Comparison of ENCODE assay signal across 8 mouse cellular contexts in genomic region chr13:78195601-78196115, GRCm38 (mm10). TPM values are rescaled to one million over a fixed set of nuclear protein-coding genes. Genes with fewer than 3 reads are reported as not detected.
DNase-seq lines count a peak whose midpoint lies in the region; ATAC-seq lines count a peak whose summit lies in the region.

No protein-coding gene starts in this region.

- intact Hi-C loops in left cerebral cortex, postnatal 36 days (cut with DNase I) = loop anchor here (2.0 kb wide), 1 partner anchor 15 kb away; no protein-coding TSS in a partner anchor

- H3K36me3 ChIP-seq in embryonic facial prominence, embryonic 10.5 days (replicated peaks) = peaks cover 56% of the 10 kb centered on the region
- peaks cover 12% of the 10 kb centered on the region for H3K36me3 ChIP-seq in hindbrain, embryonic 13.5 days
- peaks cover 5% of the 10 kb centered on the region; the same call in 1 of the 2 replicates for H3K36me3 ChIP-seq in neural tube, embryonic 11.5 days (ENCODE audit: control insufficient read depth, insufficient read depth, low read length)

- peak; percentile 30 for DNase-seq in kidney, postnatal 10 days
- DNase-seq in kidney, adult 18-20 months = no peak
- no peak for DNase-seq in embryonic facial prominence, embryonic 10.5 days (ENCODE audit: low spot score)
- no peak for DNase-seq in neural tube, embryonic 11.5 days (ENCODE audit: low spot score)
- DNase-seq in left cerebral cortex, postnatal 36 days (ENCODE audit: low spot score in 2 of 2) = no peak

- no peaks in the 10 kb centered on the region for H3K9me3 ChIP-seq in embryonic facial prominence, embryonic 10.5 days
- H3K9me3 ChIP-seq in hindbrain, embryonic 13.5 days = no peaks in the 10 kb centered on the region
- H3K9me3 ChIP-seq in neural tube, embryonic 11.5 days (ENCODE audit: control insufficient read depth, low read length) = no peaks in the 10 kb centered on the region

- H3K27ac ChIP-seq in embryonic facial prominence, embryonic 10.5 days (replicated peaks) = peak overlapping the region; percentile 100
- peak overlapping the region; percentile 97 for H3K27ac ChIP-seq in hindbrain, embryonic 13.5 days
- peak overlapping the region; percentile 88 for H3K27ac ChIP-seq in neural tube, embryonic 11.5 days (ENCODE audit: low read depth, low read length)

- H3K4me1 ChIP-seq in embryonic facial prominence, embryonic 10.5 days = peaks cover 43% of the 10 kb centered on the region
- peaks cover 30% of the 10 kb centered on the region for H3K4me1 ChIP-seq in hindbrain, embryonic 13.5 days (replicated peaks)
- peaks cover 25% of the 10 kb centered on the region for H3K4me1 ChIP-seq in neural tube, embryonic 11.5 days (ENCODE audit: control insufficient read depth, insufficient read depth, low read length)

- peak overlapping the region; percentile 74 for H3K4me2 ChIP-seq in hindbrain, embryonic 13.5 days
- peak overlapping the region; percentile 99 for H3K4me2 ChIP-seq in neural tube, embryonic 11.5 days (ENCODE audit: low read depth)

- H3K9ac ChIP-seq in hindbrain, embryonic 13.5 days = peak overlapping the region; percentile 99
- peak overlapping the region; percentile 96 for H3K9ac ChIP-seq in neural tube, embryonic 11.5 days (ENCODE audit: low read length)

- peaks cover 49% of the 10 kb centered on the region for H3K27me3 ChIP-seq in embryonic facial prominence, embryonic 10.5 days (replicated peaks; ENCODE audit: low read depth, poor library complexity, severe bottlenecking)
- no peaks in the 10 kb centered on the region for H3K27me3 ChIP-seq in hindbrain, embryonic 13.5 days
- H3K27me3 ChIP-seq in neural tube, embryonic 11.5 days (ENCODE audit: control insufficient read depth, insufficient read depth, low read length) = no peaks in the 10 kb centered on the region

- WGBS in embryonic facial prominence, embryonic 10.5 days = 1% methylated on average over 13 of the region's 13 CpGs
- 7% methylated on average over 13 of the region's 13 CpGs for WGBS in hindbrain, embryonic 13.5 days
- WGBS in neural tube, embryonic 11.5 days = under 1% methylated on average over 13 of the region's 13 CpGs

- ATAC-seq in hindbrain, embryonic 13.5 days (ENCODE audit: low FRiP score) = no peak
- no peak for ATAC-seq in neural tube, embryonic 11.5 days (ENCODE audit: insufficient read depth, low FRiP score, low TSS enrichment)
- ATAC-seq in megakaryocyte progenitor cell, adult 5-6 weeks (replicated peaks; ENCODE audit: poor library complexity) = no peak
- ATAC-seq in granulocyte monocyte progenitor cell, adult 5-6 weeks (replicated peaks; ENCODE audit: poor library complexity, severe bottlenecking) = no peak

- peak overlapping the region; percentile 90 for H3K4me3 ChIP-seq in embryonic facial prominence, embryonic 10.5 days
- peak overlapping the region; percentile 68 for H3K4me3 ChIP-seq in hindbrain, embryonic 13.5 days
- peak overlapping the region; percentile 98 for H3K4me3 ChIP-seq in neural tube, embryonic 11.5 days (ENCODE audit: low read depth, low read length)

RNA-seq across cellular contexts. Expression of gene Nr2f1, which starts 3.9 kb away (rescaled TPM):
- 54.4 and 58.6 TPM in 2 replicates for polyA plus RNA-seq in embryonic facial prominence, embryonic 10.5 days (2016; fragmentation: Nextera tagmentation; extraction: Ambion mirVana)
- polyA plus RNA-seq in hindbrain, embryonic 13.5 days (2015; fragmentation: Nextera tagmentation; extraction: Ambion mirVana) = 68.9 and 71.3 TPM in 2 replicates
- polyA plus RNA-seq in neural tube, embryonic 11.5 days (2014; fragmentation: Nextera tagmentation; extraction: Ambion mirVana) = 61.2 and 62.9 TPM in 2 replicates
- total RNA-seq in megakaryocyte progenitor cell, adult 5-6 weeks (2015) = not detected in 2 replicates
- not detected in 2 replicates for total RNA-seq in megakaryocyte progenitor cell, adult 5-6 weeks (2017)
- 100 to 1,000 TPM; 128 to 130 TPM for total RNA-seq in left cerebral cortex, postnatal 36 days (2021)
- not detected in 2 replicates for total RNA-seq in granulocyte monocyte progenitor cell, adult 5-6 weeks (2014; fragmentation: Nextera tagmentation)
- total RNA-seq in granulocyte monocyte progenitor cell, adult 5-6 weeks (2017) = not detected in 2 replicates

Comparison
In these comparisons a context has a peak if more than half of its experiments do, and no peak if none do; other contexts are left out.
1. RNA of gene Nr2f1, which starts 3.9 kb away (total RNA-seq): 128 to 130 TPM in left cerebral cortex, postnatal 36 days; not detected in megakaryocyte progenitor cell, adult 5-6 weeks and not detected in granulocyte monocyte progenitor cell, adult 5-6 weeks; every median in the first group is over 100 times any median in the second.
2. Peak in every context shown above with its lines, with median percentiles within 50 percentile points of each other: H3K27ac ChIP-seq and H3K4me3 ChIP-seq.